Mouse (Mus musculus): ENCODE data around the gene Ptgis. TPM values are rescaled to one million over a fixed set of nuclear protein-coding genes. Genes with fewer than 3 reads are reported as not detected.
A peak's percentile ranks its signal among the peaks of the same experiment; 100 is the strongest.

Gene Ptgis
- polyA plus RNA-seq, 1 experiment from 2014 or later, result 30.5 TPM

- no peak overlapping the region for H3K27ac ChIP-seq
- 50% methylated on average over 16 of the region's 16 CpGs for WGBS
- no peak for ATAC-seq (ENCODE audit: low FRiP score, low read depth)
- H3K27me3 ChIP-seq, result no peaks in the 10 kb centered on the region
- no peak overlapping the region for H3K4me3 ChIP-seq
- H3K9ac ChIP-seq, result no peak overlapping the region
- H3K4me2 ChIP-seq (replicated peaks), result no peak overlapping the region
- H3K4me1 ChIP-seq, result peaks cover 5% of the 10 kb centered on the region; the same call in 1 of the 2 replicates
- H3K9me3 ChIP-seq, result no peaks in the 10 kb centered on the region
- peaks cover 12% of the 10 kb centered on the region; the same call in 1 of the 2 replicates for H3K36me3 ChIP-seq
These were observed 38.7 kb downstream of the Ptgis start for GRCm38 (mm10) chr2:167201463-167202291.

GRCm38 (mm10) chr2:167198660-167199427, 41.6 kb downstream of the Ptgis start:
- Histone ChIP-seq H3K9ac (no peak overlapping the region), H3K4me3 (no peak overlapping the region), H3K9me3 (no peaks in the 10 kb centered on the region), H3K4me1 (no peaks in the 10 kb centered on the region), H3K4me2 (replicated peaks) (no peak overlapping the region), H3K27ac (no peak overlapping the region), H3K36me3 (peaks cover 7% of the 10 kb centered on the region; the same call in 1 of the 2 replicates), H3K27me3 (no peaks in the 10 kb centered on the region)
- ATAC-seq (ENCODE audit: low FRiP score, low read depth), result no peak
- 43% methylated on average over 13 of the region's 13 CpGs for WGBS

- Histone ChIP-seq H3K9me3 (no peaks in the 10 kb centered on the region), H3K4me1 (peaks cover 19% of the 10 kb centered on the region), H3K9ac (no peak overlapping the region), H3K4me2 (replicated peaks) (no peak overlapping the region), H3K36me3 (no peaks in the 10 kb centered on the region), H3K27me3 (peaks cover 44% of the 10 kb centered on the region), H3K27ac (no peak overlapping the region), H3K4me3 (no peak overlapping the region)
- WGBS, result 75% methylated on average over 3 of the region's 3 CpGs
- no peak for ATAC-seq (ENCODE audit: low FRiP score, low read depth)
These were observed 47.0 kb downstream of the Ptgis start for GRCm38 (mm10) chr2:167193361-167193760.

GRCm38 (mm10) chr2:167190076-167190399, 50.4 kb downstream of the Ptgis start, which contains the start of gene Kcnb1:
Gene Kcnb1, minus strand, starts transcription at chr2:167190155.
- Histone ChIP-seq H3K27me3 (peaks cover 77% of the 10 kb centered on the region), H3K27ac (no peak within 1 kb of the TSS), H3K36me3 (no peaks in the 10 kb centered on the region), H3K4me3 (peak within 1 kb of the TSS; percentile 57), H3K4me1 (peaks cover 20% of the 10 kb centered on the region), H3K9ac (peak within 1 kb of the TSS; percentile 63), H3K9me3 (no peaks in the 10 kb centered on the region), H3K4me2 (replicated peaks) (peak within 1 kb of the TSS; percentile 88)
- peak; percentile 68 for ATAC-seq (ENCODE audit: low FRiP score, low read depth)
- WGBS, result under 1% methylated on average over 41 of the region's 41 CpGs

GRCm38 (mm10) chr2:167189291-167190075, 50.9 kb downstream of the Ptgis start:
- peak overlapping the region; percentile 88 for H3K4me2 ChIP-seq (replicated peaks)
- under 1% methylated on average over 46 of the region's 91 CpGs for WGBS
- peaks cover 20% of the 10 kb centered on the region for H3K4me1 ChIP-seq
- no peak overlapping the region for H3K27ac ChIP-seq
- H3K27me3 ChIP-seq, result peaks cover 82% of the 10 kb centered on the region
- no peaks in the 10 kb centered on the region for H3K9me3 ChIP-seq
- peak; percentile 31; the same call in 1 of the 2 replicates for ATAC-seq (ENCODE audit: low FRiP score, low read depth)
- H3K4me3 ChIP-seq, result peak overlapping the region; percentile 57
- no peaks in the 10 kb centered on the region for H3K36me3 ChIP-seq
- peak overlapping the region; percentile 63 for H3K9ac ChIP-seq

GRCm38 (mm10) chr2:167188315-167189207, 51.8 kb downstream of the Ptgis start:
- peak; percentile 42 for ATAC-seq (ENCODE audit: low FRiP score, low read depth)
- Histone ChIP-seq H3K9ac (no peak overlapping the region), H3K36me3 (no peaks in the 10 kb centered on the region), H3K27me3 (peaks cover 83% of the 10 kb centered on the region), H3K27ac (no peak overlapping the region), H3K9me3 (no peaks in the 10 kb centered on the region), H3K4me2 (replicated peaks) (peak overlapping the region; percentile 88), H3K4me1 (peaks cover 20% of the 10 kb centered on the region), H3K4me3 (peak overlapping the region; percentile 57)
- 13% methylated on average over 67 of the region's 83 CpGs for WGBS

- H3K9ac ChIP-seq, result no peak overlapping the region
- peaks cover 7% of the 10 kb centered on the region; the same call in 1 of the 2 replicates for H3K9me3 ChIP-seq
- ATAC-seq (ENCODE audit: low FRiP score, low read depth), result no peak
- H3K36me3 ChIP-seq, result no peaks in the 10 kb centered on the region; the same call in 1 of the 2 replicates
- no peak overlapping the region for H3K27ac ChIP-seq
- H3K4me2 ChIP-seq (replicated peaks), result no peak overlapping the region
- H3K4me3 ChIP-seq, result no peak overlapping the region
- peaks cover 20% of the 10 kb centered on the region for H3K4me1 ChIP-seq
- H3K27me3 ChIP-seq, result peaks cover 75% of the 10 kb centered on the region
- 76% methylated on average over 5 of the region's 5 CpGs for WGBS
These were observed 53.3 kb downstream of the Ptgis start for GRCm38 (mm10) chr2:167187119-167187518.

GRCm38 (mm10) chr2:167186544-167186943, 53.9 kb downstream of the Ptgis start:
- no peak for ATAC-seq (ENCODE audit: low FRiP score, low read depth)
- Histone ChIP-seq H3K27me3 (peaks cover 70% of the 10 kb centered on the region), H3K9ac (no peak overlapping the region), H3K36me3 (no peaks in the 10 kb centered on the region; the same call in 1 of the 2 replicates), H3K4me2 (replicated peaks) (no peak overlapping the region), H3K27ac (no peak overlapping the region), H3K9me3 (peaks cover 7% of the 10 kb centered on the region; the same call in 1 of the 2 replicates), H3K4me1 (peaks cover 20% of the 10 kb centered on the region), H3K4me3 (no peak overlapping the region)
- 49% methylated on average over 10 of the region's 10 CpGs for WGBS

- ATAC-seq (ENCODE audit: low FRiP score, low read depth), result no peak
These were observed 54.4 kb downstream of the Ptgis start for GRCm38 (mm10) chr2:167186003-167186402.

GRCm38 (mm10) chr2:167185432-167185831, 55.0 kb downstream of the Ptgis start:
- no peak overlapping the region for H3K4me3 ChIP-seq
- H3K36me3 ChIP-seq, result no peaks in the 10 kb centered on the region; the same call in 1 of the 2 replicates
- no peak overlapping the region for H3K9ac ChIP-seq
- H3K9me3 ChIP-seq, result peaks cover 7% of the 10 kb centered on the region; the same call in 1 of the 2 replicates
- H3K27ac ChIP-seq, result no peak overlapping the region
- WGBS, result 88% methylated on average over 2 of the region's 2 CpGs
- ATAC-seq (ENCODE audit: low FRiP score, low read depth), result no peak
- no peak overlapping the region for H3K4me2 ChIP-seq (replicated peaks)
- peaks cover 59% of the 10 kb centered on the region for H3K27me3 ChIP-seq
- peaks cover 17% of the 10 kb centered on the region for H3K4me1 ChIP-seq

More at GRCm38 (mm10) chr2:167186003-167186402, 54.4 kb downstream of the Ptgis start:
- peaks cover 64% of the 10 kb centered on the region for H3K27me3 ChIP-seq
- no peak overlapping the region for H3K4me2 ChIP-seq (replicated peaks)
- peaks cover 20% of the 10 kb centered on the region for H3K4me1 ChIP-seq
- no peaks in the 10 kb centered on the region; the same call in 1 of the 2 replicates for H3K36me3 ChIP-seq
- no peak overlapping the region for H3K27ac ChIP-seq
- WGBS, result 57% methylated on average over 13 of the region's 13 CpGs
- no peak overlapping the region for H3K4me3 ChIP-seq
- H3K9ac ChIP-seq, result no peak overlapping the region
- peaks cover 7% of the 10 kb centered on the region; the same call in 1 of the 2 replicates for H3K9me3 ChIP-seq
